Mouse (Mus musculus): ENCODE measurements around the gene Ccl28. TPM values are rescaled to one million over a fixed set of nuclear protein-coding genes. Genes with fewer than 3 reads are reported as not detected.
"Not testable (repeated sequence)": the region's sequence is repeated elsewhere in the genome, so short reads cannot be mapped to it uniquely, and the experiment has no call there.

The Ccl28 gene
- not detected in 2 replicates for polyA plus RNA-seq (2015; fragmentation: Nextera tagmentation; extraction: Ambion mirVana)

DNA sequence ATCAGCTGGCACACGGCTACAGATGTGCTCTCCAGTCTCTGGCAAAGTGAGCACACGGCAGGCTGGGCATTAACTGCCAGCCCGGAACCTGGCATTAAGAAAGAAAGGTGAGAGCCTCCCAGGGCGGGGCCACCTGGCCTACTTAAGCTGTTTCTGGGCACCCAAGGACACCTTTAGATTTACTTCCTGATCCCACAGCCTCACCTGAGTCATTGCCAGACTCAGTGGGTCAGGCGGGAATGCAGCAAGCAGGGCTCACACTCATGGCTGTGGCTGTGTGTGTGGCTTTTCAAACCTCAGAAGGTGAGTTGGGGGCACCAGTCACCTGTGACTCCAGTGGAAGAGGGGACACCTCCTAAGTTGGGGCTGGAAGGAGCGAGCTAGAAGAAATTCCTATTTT is at the start of gene Ccl28:
Gene Ccl28, plus strand, starts transcription at position 186 of the 400 bp plus-strand sequence.
- H3K9ac ChIP-seq, result no peak within 1 kb of the TSS
- no peaks in the 10 kb centered on the region for H3K9me3 ChIP-seq (replicated peaks)
- no peaks in the 10 kb centered on the region for H3K36me3 ChIP-seq
- WGBS, result 74% methylated on average over 6 of the region's 6 CpGs
- H3K4me2 ChIP-seq, result no peak within 1 kb of the TSS
- no peak within 1 kb of the TSS for H3K4me3 ChIP-seq
- H3K27ac ChIP-seq, result no peak within 1 kb of the TSS
- ATAC-seq (replicated peaks; ENCODE audit: insufficient number of reproducible peaks, insufficient read depth, low FRiP score, low read depth), result no peak
- H3K27me3 ChIP-seq, result no peaks in the 10 kb centered on the region
- no peaks in the 10 kb centered on the region for H3K4me1 ChIP-seq (replicated peaks)

DNA sequence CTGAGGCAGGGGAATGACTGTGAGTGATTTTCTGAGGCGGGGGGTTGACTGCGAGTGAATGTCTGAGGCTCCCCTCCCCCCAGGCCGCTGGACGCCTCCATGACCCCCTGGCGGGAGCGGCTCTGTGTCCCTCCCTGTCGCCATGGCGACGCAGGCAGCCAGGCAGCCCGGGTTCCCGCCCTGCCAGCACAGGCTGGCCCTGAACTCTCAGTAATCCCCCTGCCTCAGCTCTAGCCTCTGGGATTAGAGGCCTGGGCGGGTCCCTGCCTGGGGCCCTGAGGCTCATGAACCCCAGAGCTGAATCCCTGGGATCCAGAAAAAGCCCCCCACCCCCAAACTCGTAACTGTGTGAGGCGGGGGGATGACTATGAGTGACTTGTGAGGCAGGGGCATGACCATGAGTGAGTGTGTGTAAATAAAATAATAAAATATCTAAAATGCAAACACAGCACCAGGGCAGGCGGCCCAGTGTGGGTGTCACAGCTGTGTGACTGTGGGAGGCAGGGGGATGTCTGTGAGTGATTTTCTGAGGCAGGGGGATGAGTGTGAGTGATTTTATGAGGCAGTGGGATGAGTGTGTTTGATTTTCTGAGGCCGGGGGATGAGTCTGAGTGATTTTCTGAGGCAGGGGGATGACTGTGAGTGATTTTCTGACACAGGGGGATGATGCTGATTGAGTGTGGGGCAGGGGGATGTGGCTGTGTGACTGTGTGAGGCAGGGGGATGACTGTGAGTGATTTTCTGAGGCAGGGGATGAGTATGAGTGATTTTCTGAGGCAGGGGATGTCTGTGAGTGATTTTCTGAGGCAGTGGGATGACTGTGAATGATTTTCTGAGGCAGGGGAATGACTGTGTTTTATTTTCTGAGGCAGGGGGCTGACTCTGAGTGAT is 27.1 kb upstream of the Ccl28 start:
- not testable (repeated sequence) for H3K27me3 ChIP-seq; H3K4me3 ChIP-seq; H3K9ac ChIP-seq; H3K27ac ChIP-seq; H3K36me3 ChIP-seq; H3K4me2 ChIP-seq; H3K4me1 ChIP-seq (replicated peaks)
- ATAC-seq (replicated peaks; ENCODE audit: insufficient number of reproducible peaks, insufficient read depth, low FRiP score, low read depth), result peak; percentile 90
- 74% methylated on average over 16 of the region's 16 CpGs for WGBS
- peaks cover 10% of the 10 kb centered on the region for H3K9me3 ChIP-seq (replicated peaks)

DNA sequence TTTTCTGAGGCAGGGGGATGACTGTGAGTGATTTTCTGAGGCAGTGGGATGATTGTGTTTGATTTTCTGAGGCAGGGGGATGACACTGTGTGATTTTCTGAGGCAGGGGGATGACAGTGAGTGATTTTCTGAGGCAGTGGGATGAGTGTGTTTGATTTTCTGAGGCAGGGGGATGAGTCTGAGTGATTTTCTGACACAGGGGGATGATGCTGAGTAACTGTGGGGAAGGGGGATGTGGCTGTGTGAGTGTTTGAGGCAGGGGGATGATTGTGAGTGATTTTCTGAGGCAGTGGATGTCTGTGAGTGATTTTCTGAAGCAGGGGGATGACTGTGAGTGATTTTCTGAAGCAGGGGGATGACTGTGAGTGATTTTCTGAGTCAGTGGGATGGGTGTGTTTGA is 25.2 kb upstream of the Ccl28 start:
- H3K4me1 ChIP-seq (replicated peaks); H3K27ac ChIP-seq; H3K9ac ChIP-seq; H3K4me3 ChIP-seq; H3K27me3 ChIP-seq; H3K4me2 ChIP-seq; ATAC-seq (replicated peaks; ENCODE audit: insufficient number of reproducible peaks, insufficient read depth, low FRiP score, low read depth); H3K36me3 ChIP-seq: not testable (repeated sequence)
- peaks cover 13% of the 10 kb centered on the region for H3K9me3 ChIP-seq (replicated peaks)

DNA sequence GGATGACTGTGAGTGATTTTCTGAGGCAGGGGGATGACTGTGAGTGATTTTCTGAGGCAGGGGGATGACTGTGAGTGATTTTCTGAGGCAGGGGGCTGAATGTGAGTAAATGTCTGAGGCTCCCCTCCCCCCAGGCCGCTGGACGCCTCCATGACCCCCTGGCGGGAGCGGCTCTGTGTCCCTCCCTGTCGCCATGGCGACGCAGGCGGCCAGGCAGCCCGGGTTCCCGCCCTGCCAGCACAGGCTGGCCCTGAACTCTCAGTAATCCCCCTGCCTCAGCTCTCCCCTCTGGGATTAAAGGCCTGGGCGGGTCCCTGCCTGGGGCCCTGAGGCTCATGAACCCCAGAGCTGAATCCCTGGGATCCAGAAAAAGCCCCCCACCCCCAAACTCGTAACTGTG is 24.6 kb upstream of the Ccl28 start:
- ATAC-seq (replicated peaks; ENCODE audit: insufficient number of reproducible peaks, insufficient read depth, low FRiP score, low read depth); H3K36me3 ChIP-seq; H3K9ac ChIP-seq; H3K4me3 ChIP-seq; H3K27ac ChIP-seq; H3K4me2 ChIP-seq; H3K27me3 ChIP-seq; H3K4me1 ChIP-seq (replicated peaks): not testable (repeated sequence)
- 75% methylated on average over 12 of the region's 12 CpGs for WGBS
- H3K9me3 ChIP-seq (replicated peaks), result peaks cover 17% of the 10 kb centered on the region

DNA sequence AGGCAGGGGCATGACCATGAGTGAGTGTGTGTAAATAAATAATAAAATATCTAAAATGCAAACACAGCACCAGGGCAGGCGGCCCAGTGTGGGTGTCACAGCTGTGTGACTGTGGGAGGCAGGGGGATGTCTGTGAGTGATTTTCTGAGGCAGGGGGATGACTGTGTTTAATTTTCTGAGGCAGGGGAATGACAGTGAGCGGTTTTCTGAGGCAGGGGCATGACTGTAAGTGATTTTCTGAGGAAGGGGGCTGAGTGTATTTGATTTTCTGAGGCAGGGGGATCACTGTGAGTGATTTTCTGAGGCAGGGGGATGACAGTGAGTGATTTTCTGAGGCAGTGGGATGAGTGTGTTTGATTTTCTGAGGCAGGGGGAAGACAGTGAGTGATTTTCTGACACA is 24.1 kb upstream of the Ccl28 start:
- not testable (repeated sequence) for H3K4me1 ChIP-seq (replicated peaks); H3K36me3 ChIP-seq; ATAC-seq (replicated peaks; ENCODE audit: insufficient number of reproducible peaks, insufficient read depth, low FRiP score, low read depth); H3K9ac ChIP-seq; H3K4me3 ChIP-seq; H3K4me2 ChIP-seq; H3K27me3 ChIP-seq; H3K27ac ChIP-seq
- peaks cover 17% of the 10 kb centered on the region for H3K9me3 ChIP-seq (replicated peaks)
- 65% methylated on average over 2 of the region's 2 CpGs for WGBS

DNA sequence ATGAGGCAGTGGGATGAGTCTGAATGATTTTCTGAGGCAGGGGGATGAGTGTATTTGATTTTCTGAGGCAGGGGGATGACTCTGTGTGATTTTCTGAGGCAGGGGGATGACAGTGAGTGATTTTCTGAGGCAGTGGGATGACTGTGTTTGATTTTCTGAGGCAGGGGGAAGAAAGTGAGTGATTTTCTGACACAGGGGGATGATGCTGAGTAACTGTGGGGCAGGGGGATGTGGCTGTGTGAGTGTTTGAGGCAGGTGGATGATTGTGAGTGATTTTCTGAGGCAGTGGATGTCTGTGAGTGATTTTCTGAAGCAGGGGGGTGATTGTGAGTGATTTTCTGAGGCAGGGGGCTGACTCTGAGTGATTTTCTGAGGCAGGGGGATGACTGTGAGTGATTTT is 23.5 kb upstream of the Ccl28 start:
- not testable (repeated sequence) for ATAC-seq (replicated peaks; ENCODE audit: insufficient number of reproducible peaks, insufficient read depth, low FRiP score, low read depth); H3K4me1 ChIP-seq (replicated peaks)

DNA sequence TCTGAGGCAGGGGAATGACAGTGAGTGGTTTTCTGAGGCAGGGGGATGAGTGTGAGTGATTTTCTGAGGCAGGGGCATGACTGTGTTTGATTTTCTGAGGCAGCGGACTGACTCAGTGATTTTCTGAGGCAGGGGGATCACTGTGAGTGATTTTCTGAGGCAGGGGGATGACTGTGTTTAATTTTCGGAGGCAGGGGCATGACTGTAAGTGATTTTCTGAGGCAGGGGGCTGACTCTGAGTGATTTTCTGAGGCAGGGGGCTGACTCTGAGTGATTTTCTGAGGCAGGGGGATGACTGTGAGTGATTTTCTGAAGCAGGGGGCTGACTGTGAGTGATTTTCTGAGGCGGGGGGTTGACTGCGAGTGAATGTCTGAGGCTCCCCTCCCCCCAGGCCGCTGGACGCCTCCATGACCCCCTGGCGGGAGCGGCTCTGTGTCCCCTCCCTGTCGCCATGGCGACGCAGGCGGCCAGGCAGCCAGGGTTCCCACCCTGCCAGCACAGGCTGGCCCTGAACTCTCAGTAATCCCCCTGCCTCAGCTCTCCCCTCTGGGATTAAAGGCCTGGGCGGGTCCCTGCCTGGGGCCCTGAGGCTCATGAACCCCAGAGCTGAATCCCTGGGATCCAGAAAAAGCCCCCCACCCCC is 20.8 kb upstream of the Ccl28 start:
- H3K9me3 ChIP-seq (replicated peaks); H3K4me3 ChIP-seq; H3K27ac ChIP-seq; H3K4me2 ChIP-seq; H3K4me1 ChIP-seq (replicated peaks); ATAC-seq (replicated peaks; ENCODE audit: insufficient number of reproducible peaks, insufficient read depth, low FRiP score, low read depth); H3K36me3 ChIP-seq; H3K27me3 ChIP-seq; H3K9ac ChIP-seq: not testable (repeated sequence)
- 53% methylated on average over 13 of the region's 13 CpGs for WGBS

More for the DNA sequence above, 23.5 kb upstream of the Ccl28 start:
- not testable (repeated sequence) for H3K27me3 ChIP-seq, H3K4me3 ChIP-seq, H3K27ac ChIP-seq, H3K4me2 ChIP-seq, H3K36me3 ChIP-seq, H3K9ac ChIP-seq
- peaks cover 17% of the 10 kb centered on the region for H3K9me3 ChIP-seq (replicated peaks)

DNA sequence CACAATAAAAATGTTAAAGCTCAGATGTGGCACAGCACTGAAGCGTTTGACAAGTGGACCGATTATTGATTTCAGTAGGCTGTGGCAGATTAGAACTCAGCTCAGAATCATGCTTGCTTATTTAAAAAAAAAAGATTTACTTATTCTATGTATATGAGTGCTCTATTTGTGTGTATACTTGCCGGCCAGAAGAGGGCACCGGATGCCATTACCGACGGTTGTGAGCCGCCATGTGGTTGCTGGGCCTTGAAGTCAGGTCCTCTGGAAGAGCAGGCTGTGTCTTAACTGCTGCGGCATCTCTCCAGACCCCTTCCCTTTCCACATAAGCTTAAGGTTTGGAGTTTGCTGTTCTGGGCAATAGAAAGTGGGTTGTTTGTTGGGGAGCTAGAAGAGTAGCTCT is 19.7 kb upstream of the Ccl28 start:
- ATAC-seq (replicated peaks; ENCODE audit: insufficient number of reproducible peaks, insufficient read depth, low FRiP score, low read depth), result peak; percentile 13
- WGBS, result 89% methylated on average over 8 of the region's 8 CpGs
- H3K27me3 ChIP-seq, result not testable (repeated sequence)

DNA sequence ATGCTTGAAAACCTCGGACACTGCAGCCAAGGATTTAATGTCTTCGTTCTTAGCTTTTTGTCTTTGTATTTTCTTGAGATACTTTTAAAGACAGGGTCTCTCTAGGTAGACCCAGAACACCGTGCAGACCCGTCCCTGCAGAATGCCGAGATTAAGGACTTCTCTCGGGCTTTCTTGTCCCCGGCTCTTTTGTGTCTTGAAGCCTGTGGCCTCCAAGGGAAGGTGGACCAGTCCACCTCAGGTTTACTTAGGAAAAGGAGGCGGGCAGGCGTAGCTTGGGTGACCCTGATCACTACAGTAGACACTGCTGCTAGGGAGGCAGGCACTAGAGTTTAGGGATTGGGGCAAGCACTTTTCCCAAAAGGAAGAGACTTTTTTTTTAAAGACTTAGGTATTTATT is 19.3 kb upstream of the Ccl28 start:
- not testable (repeated sequence) for H3K4me3 ChIP-seq; H3K4me1 ChIP-seq (replicated peaks); H3K27ac ChIP-seq; H3K27me3 ChIP-seq; H3K9ac ChIP-seq; H3K4me2 ChIP-seq; H3K9me3 ChIP-seq (replicated peaks); H3K36me3 ChIP-seq
- 88% methylated on average over 8 of the region's 9 CpGs for WGBS
- ATAC-seq (replicated peaks; ENCODE audit: insufficient number of reproducible peaks, insufficient read depth, low FRiP score, low read depth), result peak; percentile 19

More for the DNA sequence above, 19.7 kb upstream of the Ccl28 start:
- not testable (repeated sequence) for H3K9ac ChIP-seq; H3K36me3 ChIP-seq; H3K4me3 ChIP-seq; H3K4me2 ChIP-seq; H3K4me1 ChIP-seq (replicated peaks); H3K27ac ChIP-seq; H3K9me3 ChIP-seq (replicated peaks)

DNA sequence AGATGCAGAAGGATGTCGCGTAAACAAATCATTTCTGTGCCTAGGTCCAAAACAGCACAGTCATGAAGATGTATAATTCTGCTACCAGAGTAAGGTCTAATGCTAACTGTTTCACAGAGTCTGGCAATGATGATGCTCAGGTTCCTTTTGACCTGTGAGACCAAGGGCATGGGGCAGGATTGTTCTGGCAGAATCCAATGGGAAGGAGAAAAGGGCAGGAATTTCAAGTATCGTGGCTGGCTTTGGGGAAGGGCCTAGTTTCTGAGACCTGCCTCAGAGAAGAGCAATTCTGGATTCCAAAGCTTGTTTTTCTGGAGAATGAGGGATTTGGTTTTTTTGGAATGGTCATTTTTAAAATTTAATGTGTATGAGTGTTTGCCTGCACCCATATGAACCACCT is 4.8 kb upstream of the Ccl28 start:
- WGBS, result 83% methylated on average over 3 of the region's 3 CpGs

DNA sequence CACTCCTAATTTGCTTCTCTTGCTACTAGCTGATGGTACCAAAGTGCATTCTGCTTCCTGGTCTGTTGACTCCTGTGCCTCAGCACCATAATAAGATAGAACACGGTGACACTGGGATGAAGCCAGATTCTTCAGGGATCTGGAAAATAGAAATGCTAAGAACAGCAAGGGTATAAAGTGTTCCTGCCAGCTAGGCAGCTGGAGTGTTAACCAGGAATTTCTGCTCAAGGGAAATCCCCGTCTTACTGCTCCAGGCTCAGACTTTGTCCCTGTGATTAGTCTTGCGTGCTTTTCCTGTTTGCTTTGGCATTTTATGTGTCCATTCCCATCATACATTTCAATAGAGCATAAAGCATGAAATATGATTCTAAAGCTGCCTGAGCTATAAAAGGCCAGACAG is 3.9 kb upstream of the Ccl28 start:
- no peak overlapping the region for H3K9ac ChIP-seq
- H3K27me3 ChIP-seq, result no peaks in the 10 kb centered on the region
- no peak overlapping the region for H3K4me3 ChIP-seq
- no peak for ATAC-seq (replicated peaks; ENCODE audit: insufficient number of reproducible peaks, insufficient read depth, low FRiP score, low read depth)
- no peaks in the 10 kb centered on the region for H3K9me3 ChIP-seq (replicated peaks)
- H3K4me1 ChIP-seq (replicated peaks), result no peaks in the 10 kb centered on the region
- H3K4me2 ChIP-seq, result no peak overlapping the region
- H3K36me3 ChIP-seq, result no peaks in the 10 kb centered on the region
- 65% methylated on average over 3 of the region's 3 CpGs for WGBS
- no peak overlapping the region for H3K27ac ChIP-seq

More for the DNA sequence above, 4.8 kb upstream of the Ccl28 start:
- no peak overlapping the region for H3K4me3 ChIP-seq
- no peaks in the 10 kb centered on the region for H3K4me1 ChIP-seq (replicated peaks)
- no peak overlapping the region for H3K9ac ChIP-seq
- H3K27me3 ChIP-seq, result no peaks in the 10 kb centered on the region
- H3K27ac ChIP-seq, result no peak overlapping the region
- no peaks in the 10 kb centered on the region for H3K36me3 ChIP-seq
- no peak overlapping the region for H3K4me2 ChIP-seq
- ATAC-seq (replicated peaks; ENCODE audit: insufficient number of reproducible peaks, insufficient read depth, low FRiP score, low read depth), result no peak
- no peaks in the 10 kb centered on the region for H3K9me3 ChIP-seq (replicated peaks)

DNA sequence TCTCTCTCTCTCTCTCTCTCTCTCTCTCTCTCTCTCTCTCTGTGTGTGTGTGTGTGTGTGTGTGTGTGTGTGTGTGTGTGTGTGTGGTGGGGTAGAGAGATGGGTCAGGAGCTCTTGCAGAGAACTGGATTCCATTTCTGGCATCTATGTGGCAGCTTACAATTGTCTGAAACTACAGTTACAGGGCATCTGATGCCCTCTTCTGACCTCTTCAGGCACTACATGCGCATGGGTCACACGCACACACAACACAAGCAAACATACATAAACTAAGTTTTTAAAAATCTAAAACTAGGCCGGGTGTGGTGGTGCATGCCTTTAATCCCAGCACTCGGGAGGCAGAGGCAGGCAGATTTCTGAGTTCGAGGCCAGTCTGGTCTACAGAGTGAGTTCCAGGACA is 2.3 kb downstream of the Ccl28 start:
- ATAC-seq (replicated peaks; ENCODE audit: insufficient number of reproducible peaks, insufficient read depth, low FRiP score, low read depth), result not testable (repeated sequence)

More for the DNA sequence above, 2.3 kb downstream of the Ccl28 start:
- H3K27ac ChIP-seq; H3K9ac ChIP-seq; H3K27me3 ChIP-seq; H3K4me1 ChIP-seq (replicated peaks); H3K4me3 ChIP-seq; H3K36me3 ChIP-seq; H3K4me2 ChIP-seq; H3K9me3 ChIP-seq (replicated peaks): not testable (repeated sequence)
- WGBS, result 67% methylated on average over 5 of the region's 5 CpGs
